Mouse (Mus musculus) T-cell, adult 66 days (primary cell): ENCODE measurements around the gene Tbx3. TPM values are rescaled to one million over a fixed set of nuclear protein-coding genes. Genes with fewer than 3 reads are reported as not detected.

Experiments
- total RNA-seq, 2 experiments: library from RNA; stranded (reverse); gene quantifications; 3 replicates in 1 of 2; 4 replicates in 1 of 2; pipeline ENCODE4 v1.2.4; 2023

The Tbx3 gene
- total RNA-seq, result not detected

DNA sequence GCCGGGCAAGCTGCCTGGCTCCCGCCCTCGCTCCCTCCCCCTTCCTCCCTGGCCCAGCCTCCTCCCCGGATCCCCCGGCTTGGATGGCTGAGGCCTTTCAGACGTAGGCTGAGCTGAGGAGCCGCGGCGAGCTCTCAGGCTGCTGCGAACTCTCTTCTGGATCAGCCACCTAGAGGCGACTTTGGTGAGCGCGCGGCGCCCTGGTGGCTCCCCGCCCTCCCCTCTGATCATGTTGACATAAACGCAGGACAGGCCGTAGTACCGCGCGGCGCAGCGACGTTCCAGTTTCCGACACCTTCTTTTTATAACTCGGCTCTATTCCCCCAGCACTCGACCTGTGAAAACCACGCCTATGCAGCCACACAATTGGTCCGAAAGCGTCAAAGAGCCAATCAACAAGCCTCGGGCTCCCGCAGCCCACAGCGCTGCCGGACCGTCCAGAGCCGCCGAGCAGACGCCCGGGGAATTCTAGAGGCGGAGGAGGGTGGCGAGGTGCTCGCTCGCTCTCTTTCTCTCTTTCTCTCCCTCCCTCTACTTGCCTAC, at the start of gene Tbx3:
TSS of gene Tbx3 (plus strand) at position 104 of the 543 bp plus-strand sequence.

Other genes starting within 250 kb of the Tbx3 start
- not detected for gene Tbx5, start 162.0 kb downstream of the Tbx3 start, total RNA-seq